Comparison of ENCODE assay signal across 28 mouse cellular contexts in genomic region chr6:145660943-145661342, GRCm38 (mm10). TPM values are rescaled to one million over a fixed set of nuclear protein-coding genes. Genes with fewer than 3 reads are reported as not detected.
A peak's percentile ranks its signal among the peaks of the same experiment; 100 is the strongest.
DNase-seq lines count a peak whose midpoint lies in the region.
"Had no signal": no experiment of that assay in that cellular context is flagged by ENCODE, and none has a peak within 500 bp of the region (broad histone marks: within the 10 kb centered on the region; RNA-seq: fewer than 3 reads in every experiment).

No protein-coding gene starts in this region.

- H3K36me3 ChIP-seq in heart, embryonic 10.5 days, result no peaks in the 10 kb centered on the region
- H3K36me3 ChIP-seq: embryonic facial prominence, embryonic 13.5 days; embryonic facial prominence, embryonic 15.5 days; forebrain, embryonic 10.5 days; forebrain, embryonic 12.5 days had no signal

- peak; percentile 19 to 30 for DNase-seq in adrenal gland, postnatal 36 days
- DNase-seq in adrenal gland, adult 8-10 months, result no peak
- peak; percentile 66 for DNase-seq in heart, embryonic 10.5 days (ENCODE audit: low spot score)
- DNase-seq in heart, postnatal 4 days, result no peak
- DNase-seq: adrenal gland, postnatal 10 days; cerebellum, adult 11 months; cerebellum, adult 18-20 months; cerebellum, adult 8-10 months; cerebellum, adult 9-11 months; cerebellum, postnatal 14 days; cerebellum, postnatal 36 days; embryo, embryonic 11 days had no signal

- 78% methylated on average over 11 of the region's 11 CpGs for WGBS in heart, embryonic 10.5 days

- no peak overlapping the region for H3K4me3 ChIP-seq in heart, embryonic 10.5 days
- H3K4me3 ChIP-seq: embryonic facial prominence, embryonic 13.5 days; embryonic facial prominence, embryonic 15.5 days; erythroblast, embryonic 14.5 days; forebrain, embryonic 10.5 days; forebrain, embryonic 12.5 days had no signal

- no peaks in the 10 kb centered on the region for H3K27me3 ChIP-seq in heart, embryonic 10.5 days (ENCODE audit: insufficient read depth, poor library complexity, severe bottlenecking)
- H3K27me3 ChIP-seq: embryonic facial prominence, embryonic 13.5 days; embryonic facial prominence, embryonic 15.5 days; forebrain, embryonic 12.5 days had no signal

- no peak overlapping the region for H3K27ac ChIP-seq in heart, embryonic 10.5 days
- H3K27ac ChIP-seq: embryonic facial prominence, embryonic 13.5 days; embryonic facial prominence, embryonic 15.5 days; forebrain, embryonic 10.5 days; forebrain, embryonic 12.5 days had no signal

- H3K9me3 ChIP-seq in heart, embryonic 10.5 days, result no peaks in the 10 kb centered on the region
- H3K9me3 ChIP-seq: embryonic facial prominence, embryonic 15.5 days; forebrain, embryonic 10.5 days; forebrain, embryonic 12.5 days had no signal

- 0 out of 2 replicates have a peak, but pooled peaks cover 6% of the 10 kb centered on the region for H3K4me1 ChIP-seq in heart, embryonic 10.5 days
- H3K4me1 ChIP-seq: forebrain, embryonic 10.5 days; forebrain, embryonic 12.5 days had no signal

RNA-seq across cellular contexts. Expression of gene Tuba3b, which starts 45.4 kb away (rescaled TPM):
- total RNA-seq in adrenal gland, postnatal 36 days (2021), result not detected
- under 1 TPM in 1 of 4 experiments, not detected in 3; 0.26 TPM for total RNA-seq in adrenal gland, adult 8-10 months (2022)
- 0.08 TPM in 1 of 2 replicates, not detected in the other for polyA plus RNA-seq in heart, embryonic 10.5 days (2016; fragmentation: Nextera tagmentation; extraction: Ambion mirVana)
- total RNA-seq in heart, postnatal 4 days (2021), result under 1 TPM; 0.50 to 0.59 TPM
- total RNA-seq: adrenal gland, adult 18-20 months; adrenal gland, postnatal 10 days; adrenal gland, postnatal 4 days; common myeloid progenitor, adult 5-6 weeks had no signal
- polyA plus RNA-seq: brain, embryonic 14.5 days; embryonic facial prominence, embryonic 11.5 days; embryonic facial prominence, embryonic 13.5 days; embryonic facial prominence, embryonic 15.5 days; erythroblast, embryonic 14.5 days; forebrain, embryonic 10.5 days; forebrain, embryonic 12.5 days; forebrain, embryonic 14.5 days; forebrain, embryonic 16.5 days; frontal cortex, adult 2 months had no signal

RNA-seq across cellular contexts. Expression of gene Lmntd1, which starts 46.8 kb away (rescaled TPM):
- total RNA-seq in adrenal gland, postnatal 36 days (2021), result under 1 TPM; 0.33 to 0.56 TPM
- under 1 TPM; 0.26 to 0.89 (median 0.65) TPM for total RNA-seq in adrenal gland, adult 8-10 months (2022)
- 2.3 and 3.6 TPM in 2 replicates for polyA plus RNA-seq in heart, embryonic 10.5 days (2016; fragmentation: Nextera tagmentation; extraction: Ambion mirVana)
- 1 to 10 TPM; 2.8 to 3.1 TPM for total RNA-seq in heart, postnatal 4 days (2021)
- total RNA-seq: common myeloid progenitor, adult 5-6 weeks; ES-E14; MEL had no signal
- polyA plus RNA-seq: C2C12; erythroblast, embryonic 14.5 days had no signal

Comparison
In these comparisons a context has a peak if more than half of its experiments do, and no peak if none do; other contexts are left out.
1. DNase-seq: peak in adrenal gland, postnatal 36 days (2 of 2) and heart, embryonic 10.5 days (single experiment); none in adrenal gland, adult 8-10 months (single experiment) and heart, postnatal 4 days (single experiment).